Mouse (Mus musculus) bone marrow macrophage, adult 2 months (primary cell): ENCODE results near the gene Dock4. TPM values are rescaled to one million over a fixed set of nuclear protein-coding genes. Genes with fewer than 3 reads are reported as not detected.
A peak's percentile ranks its signal among the peaks of the same experiment; 100 is the strongest.

Experiments
- H3K27ac ChIP-seq: 2 replicates; pipeline ENCODE4 v1.5.1; 2012; ENCODE audit warnings: low read depth, low read length; ENCODE audit not compliant: insufficient read depth
- H3K4me1 ChIP-seq: 2 replicates; pipeline ENCODE4 v1.6.1; 2012; ENCODE audit warnings: low read length; ENCODE audit not compliant: control insufficient read depth, insufficient read depth
- H3K4me3 ChIP-seq: 2 replicates; pipeline ENCODE4 v1.5.1; 2012; ENCODE audit warnings: mild to moderate bottlenecking, low read length, moderate library complexity; ENCODE audit not compliant: insufficient read depth
- CTCF ChIP-seq: IDR thresholded peaks from 2 replicates; pipeline ENCODE4 v1.5.1; 2012; ENCODE audit warnings: low read depth, mild to moderate bottlenecking, low read length, moderate library complexity
- POLR2A ChIP-seq: IDR thresholded peaks from 2 replicates; pipeline ENCODE4 v1.6.1; 2012; ENCODE audit warnings: mild to moderate bottlenecking, low read depth, low read length, borderline replicate concordance
- polyA plus RNA-seq: library from polyadenylated mRNA; stranded (reverse); fragments of >200 nt; gene quantifications from 2 replicates; pipeline ENCODE4 v1.2.4, GENCODE M21; 2012; ENCODE audit not compliant: missing spikeins, insufficient read depth, insufficient read length

Gene Dock4
- polyA plus RNA-seq, 1 experiment, result 18.6 TPM

DNA sequence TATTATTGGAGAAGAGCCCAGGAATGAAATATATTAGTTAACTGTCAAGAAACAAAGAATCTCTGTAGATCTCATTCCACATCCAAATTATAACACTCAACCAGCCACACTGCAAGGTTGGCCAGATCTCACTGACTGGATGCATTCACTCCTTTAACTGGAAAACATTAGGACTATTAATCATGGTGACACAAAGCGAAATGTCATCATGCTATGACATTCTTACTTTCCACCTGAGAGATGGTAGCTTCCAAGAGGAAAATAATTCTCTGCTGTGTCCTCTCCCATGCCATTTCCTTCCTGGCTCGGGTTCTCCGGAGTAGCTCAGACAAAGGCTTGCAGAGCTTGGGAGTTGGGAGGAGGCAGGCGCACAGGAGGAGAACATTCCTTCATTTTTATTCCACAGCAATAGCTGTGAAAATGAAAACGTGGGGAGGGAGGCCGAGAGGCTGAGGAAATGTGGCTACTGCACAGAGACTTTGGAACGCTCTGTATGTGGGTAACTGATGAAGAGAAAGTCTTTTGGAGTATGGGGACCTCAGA, 17.0 kb downstream of the Dock4 start:
- no peak for TF ChIP-seq POLR2A
- TF ChIP-seq CTCF, result no peak
- Histone ChIP-seq H3K4me3 (no peak overlapping the region), H3K4me1 (peaks cover 42% of the 10 kb centered on the region), H3K27ac (no peak overlapping the region)

DNA sequence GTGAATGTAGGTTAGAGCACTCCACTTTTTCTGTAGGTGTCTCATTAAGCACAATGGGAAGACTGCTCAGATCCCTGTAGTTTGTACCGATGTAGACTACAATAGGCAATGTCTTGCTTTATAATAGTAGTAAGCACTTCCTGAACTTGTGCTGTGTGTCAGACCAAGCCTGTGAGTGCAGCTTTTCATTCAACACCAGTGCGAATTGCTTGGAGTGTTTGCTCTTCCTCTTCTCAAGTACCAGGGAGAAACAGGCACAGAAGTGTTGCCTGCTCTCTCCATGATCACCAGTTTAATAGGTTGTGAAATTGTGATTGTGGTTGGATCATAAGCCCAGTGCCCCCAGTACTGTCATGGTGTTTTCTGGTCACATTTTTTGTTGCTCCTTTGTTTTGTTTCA, 18.1 kb downstream of the Dock4 start:
- Histone ChIP-seq H3K27ac (no peak overlapping the region), H3K4me3 (no peak overlapping the region), H3K4me1 (peaks cover 41% of the 10 kb centered on the region)
- TF ChIP-seq POLR2A (no peak), CTCF (no peak)

DNA sequence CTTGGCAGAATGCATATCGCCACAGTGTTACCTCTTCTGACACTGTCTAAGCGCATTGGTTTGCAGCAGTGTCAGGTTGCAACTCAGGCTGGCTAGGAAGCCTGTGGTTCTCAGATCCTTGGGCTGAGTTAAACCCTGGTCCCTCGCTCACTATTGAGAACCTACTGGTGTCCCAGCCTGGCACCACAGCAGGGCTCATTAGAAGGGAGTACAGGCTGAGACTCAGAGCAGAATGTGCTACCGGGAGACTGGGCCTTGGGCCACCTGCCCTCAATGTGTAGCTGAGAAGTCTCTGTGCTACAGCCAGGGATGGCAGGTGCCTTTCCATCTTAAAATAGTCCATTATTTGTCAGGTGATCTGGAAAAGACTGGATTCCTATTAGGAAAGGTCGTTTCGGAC, 18.5 kb downstream of the Dock4 start:
- TF ChIP-seq POLR2A (no peak), CTCF (no peak)
- peaks cover 39% of the 10 kb centered on the region for H3K4me1 ChIP-seq

DNA sequence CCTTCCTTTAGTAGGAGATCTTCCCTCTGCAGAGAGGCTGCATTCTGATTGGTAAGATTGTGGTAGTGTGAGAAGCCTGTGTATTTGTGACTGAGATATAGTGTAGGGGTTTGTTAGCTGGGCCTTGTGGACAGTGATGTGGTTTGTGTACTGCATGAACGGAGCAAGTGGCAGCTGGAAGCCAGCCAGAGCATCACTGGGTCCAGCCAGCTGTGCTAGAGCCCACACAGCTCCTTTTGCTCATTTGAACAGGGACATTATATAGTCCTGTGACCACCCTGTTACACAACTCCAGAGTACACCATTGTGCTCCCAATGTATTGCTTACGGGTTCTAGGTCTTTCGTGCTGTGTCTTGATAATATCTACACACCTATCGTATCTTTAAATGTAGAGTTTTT, 22.5 kb downstream of the Dock4 start:
- Histone ChIP-seq H3K27ac (no peak overlapping the region), H3K4me3 (no peak overlapping the region), H3K4me1 (peaks cover 39% of the 10 kb centered on the region)
- TF ChIP-seq POLR2A (no peak), CTCF (no peak)

More for the DNA sequence above, 18.5 kb downstream of the Dock4 start:
- Histone ChIP-seq H3K27ac (no peak overlapping the region), H3K4me3 (no peak overlapping the region)

DNA sequence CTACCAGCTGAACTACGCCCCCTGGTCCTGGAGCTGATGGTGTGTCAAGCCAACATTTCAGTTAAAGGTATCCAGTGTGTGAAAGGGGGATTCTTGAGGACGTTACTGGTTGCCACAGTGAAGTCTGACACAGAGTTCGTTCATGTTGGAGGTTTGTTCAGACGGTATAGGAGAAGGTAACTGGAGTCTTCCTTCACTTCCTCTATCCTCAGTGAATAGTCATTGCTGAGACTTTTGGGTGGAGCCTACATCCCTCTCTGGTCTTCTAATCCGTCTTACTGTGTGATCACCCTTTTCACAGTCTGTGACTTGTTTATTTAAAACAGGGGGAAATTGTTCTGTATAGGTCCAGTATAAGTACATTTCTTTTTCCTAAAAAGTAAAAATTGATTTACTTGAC, 23.3 kb downstream of the Dock4 start:
- H3K4me1 ChIP-seq, result peaks cover 41% of the 10 kb centered on the region
- H3K27ac ChIP-seq, result no peak overlapping the region
- TF ChIP-seq CTCF (no peak), POLR2A (no peak)
- H3K4me3 ChIP-seq, result no peak overlapping the region

- Histone ChIP-seq H3K27ac (no peak overlapping the region), H3K4me3 (no peak overlapping the region), H3K4me1 (peaks cover 35% of the 10 kb centered on the region)
- no peak for TF ChIP-seq POLR2A
- no peak for TF ChIP-seq CTCF
Observed at GRCm38 (mm10) chr12:40471649-40472399, 26.1 kb downstream of the Dock4 start.

GRCm38 (mm10) chr12:40473709-40474108, 28.0 kb downstream of the Dock4 start:
- H3K4me3 ChIP-seq, result no peak overlapping the region
- TF ChIP-seq POLR2A, result no peak
- no peak for TF ChIP-seq CTCF
- H3K27ac ChIP-seq, result no peak overlapping the region
- peaks cover 48% of the 10 kb centered on the region for H3K4me1 ChIP-seq

- no peak overlapping the region for H3K4me3 ChIP-seq
- H3K4me1 ChIP-seq, result peaks cover 26% of the 10 kb centered on the region
- H3K27ac ChIP-seq, result peak overlapping the region; percentile 0
- TF ChIP-seq POLR2A, result no peak
- TF ChIP-seq CTCF, result no peak
Observed at GRCm38 (mm10) chr12:40477621-40478452, 32.1 kb downstream of the Dock4 start.

- no peak overlapping the region for H3K4me3 ChIP-seq
- H3K4me1 ChIP-seq, result peaks cover 40% of the 10 kb centered on the region
- H3K27ac ChIP-seq, result no peak overlapping the region
- TF ChIP-seq CTCF (no peak), POLR2A (no peak)
Observed at GRCm38 (mm10) chr12:40484224-40484623, 38.5 kb downstream of the Dock4 start.

DNA sequence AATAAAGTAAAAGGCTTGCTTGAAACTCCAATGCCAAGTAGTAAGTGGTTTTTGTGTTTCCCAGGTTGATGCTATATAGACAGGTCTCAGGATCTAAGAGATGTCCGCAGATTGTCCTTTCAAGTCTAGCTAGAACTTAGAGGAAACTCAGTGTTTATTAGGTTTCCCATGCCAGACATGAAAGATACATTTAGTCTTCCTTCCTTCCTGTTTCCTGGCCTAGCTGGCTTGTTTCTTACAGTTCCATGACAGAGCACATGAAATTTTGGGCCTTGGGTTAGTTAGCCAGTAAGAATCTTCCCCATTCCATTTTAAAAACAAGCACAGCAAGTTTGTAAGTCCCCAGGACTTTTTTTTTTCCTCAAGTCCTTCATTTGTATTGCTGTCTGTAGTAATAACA, 39.5 kb downstream of the Dock4 start:
- H3K4me3 ChIP-seq, result no peak overlapping the region
- H3K4me1 ChIP-seq, result peaks cover 40% of the 10 kb centered on the region
- TF ChIP-seq POLR2A, result no peak
- no peak for TF ChIP-seq CTCF
- no peak overlapping the region; the same call in 1 of the 2 replicates for H3K27ac ChIP-seq
